Mouse (Mus musculus): ENCODE results near the gene Rsph4a. TPM values are rescaled to one million over a fixed set of nuclear protein-coding genes. Genes with fewer than 3 reads are reported as not detected.

Gene Rsph4a
- polyA plus RNA-seq (2012; rRNA removed) = 0.66 and 0.74 TPM in 2 replicates

DNA sequence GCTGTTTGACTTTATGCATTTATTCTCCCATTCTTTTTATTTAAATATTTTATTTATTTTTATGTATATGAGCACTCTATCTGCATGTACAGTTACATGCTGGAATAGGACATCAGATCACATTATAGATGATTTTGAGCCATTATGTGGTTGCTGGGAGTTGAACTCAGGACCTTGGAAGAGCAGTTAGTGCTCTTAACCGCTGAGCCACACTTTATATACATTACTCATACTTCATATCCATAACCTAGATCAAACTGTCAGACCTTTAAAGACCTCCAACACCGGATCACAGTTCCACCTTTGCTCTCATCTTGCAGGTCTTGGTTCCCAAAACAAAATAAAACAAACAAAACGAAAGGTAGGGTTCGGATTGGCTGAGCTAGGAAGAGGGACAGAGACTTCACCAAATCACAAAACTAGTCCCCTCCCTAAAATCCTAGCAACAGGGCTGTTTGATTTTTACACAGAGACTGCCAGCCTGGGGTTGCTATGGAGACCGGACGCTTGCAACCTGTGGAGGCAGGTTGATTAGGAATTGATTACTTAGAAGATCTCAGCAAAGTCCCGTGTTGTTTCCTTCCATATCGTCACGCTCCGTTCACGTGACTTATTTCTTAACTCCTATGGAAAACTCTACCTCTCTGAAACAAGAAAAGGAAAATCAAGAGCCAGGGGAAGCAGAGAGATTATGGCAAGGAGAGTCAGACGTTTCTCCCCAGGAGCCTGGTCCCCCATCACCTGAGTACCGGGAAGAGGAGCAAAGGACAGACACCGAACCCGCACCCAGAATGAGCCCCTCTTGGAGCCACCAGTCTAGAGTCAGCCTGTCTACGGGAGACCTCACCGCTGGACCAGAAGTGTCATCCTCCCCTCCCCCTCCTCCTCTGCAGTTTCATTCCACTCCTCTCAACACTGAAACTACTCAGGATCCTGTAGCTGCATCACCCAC is at the start of gene Rsph4a:
Gene Rsph4a, plus strand, starts transcription at position 582 of the 952 bp plus-strand sequence.

DNA sequence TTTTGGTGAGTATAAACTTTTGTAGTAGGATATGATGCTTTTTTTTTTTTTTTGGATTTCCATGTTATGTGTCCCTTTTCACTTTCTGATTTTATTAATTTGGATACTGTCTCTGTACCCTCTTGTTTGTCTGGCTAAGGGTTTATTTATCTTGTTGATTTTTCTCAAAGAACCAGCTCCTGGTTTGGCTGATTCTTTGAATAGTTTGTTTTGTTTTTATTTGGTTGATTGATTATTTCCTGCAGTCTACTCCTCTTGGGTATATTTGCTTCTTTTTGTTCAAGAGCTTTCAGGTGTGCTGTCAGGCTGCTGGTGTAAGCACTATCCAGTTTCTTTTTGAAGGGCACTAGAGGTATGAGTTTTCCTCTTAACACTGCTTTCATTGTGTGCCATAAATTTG is 47.5 kb upstream of the Rsph4a start, which contains the start of gene Sult3a1:
Gene Sult3a1, plus strand, starts transcription at position 301 of the 400 bp plus-strand sequence.

DNA sequence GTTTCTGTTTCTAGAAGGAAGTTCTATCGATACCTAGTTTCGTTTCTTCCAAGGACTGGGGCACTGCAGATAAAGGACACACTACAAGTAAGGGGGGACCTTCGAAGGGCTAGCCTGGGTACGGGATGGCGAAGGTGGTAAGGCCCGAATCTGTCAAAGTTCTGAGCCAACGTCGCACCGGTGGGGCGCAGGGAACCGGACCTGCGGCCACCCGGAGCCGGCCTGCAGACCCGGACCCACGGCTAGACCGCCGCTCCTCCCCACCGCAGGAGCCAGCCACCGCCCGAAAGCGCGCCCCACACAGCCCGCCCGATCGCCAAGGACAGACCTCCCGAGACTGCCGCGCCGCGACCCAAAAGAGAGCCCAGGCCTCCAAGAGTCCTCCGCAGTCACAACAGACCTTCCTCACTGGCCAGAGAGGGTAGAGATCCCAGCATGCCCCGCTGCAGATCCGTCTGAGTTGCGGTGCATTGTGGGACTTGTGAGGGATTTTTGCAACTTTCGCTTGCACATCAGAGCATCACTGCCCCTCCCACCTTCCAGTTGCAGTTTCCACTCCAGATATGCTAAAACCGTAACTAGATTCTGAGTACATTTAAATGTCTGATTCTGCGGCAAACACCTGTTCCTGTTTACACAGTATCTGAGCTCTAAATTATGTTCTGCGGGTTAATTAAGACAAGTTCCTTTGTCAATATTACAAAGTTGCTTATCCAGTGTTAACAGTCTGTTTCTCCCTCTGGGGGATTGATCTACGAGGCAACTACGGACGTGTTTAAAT is 46.1 kb downstream of the Rsph4a start, which contains the start of gene Zup1:
Gene Zup1, minus strand, starts transcription at position 467 of the 781 bp plus-strand sequence.

Other genes starting within 250 kb of the Rsph4a start
- not detected in 2 replicates for gene Sult3a2, start 118.4 kb upstream of the Rsph4a start, polyA plus RNA-seq (2012; rRNA removed)
- not detected in 2 replicates for gene Sult3a1, start 47.4 kb upstream of the Rsph4a start, polyA plus RNA-seq (2012; rRNA removed)
- 16.4 and 17.0 TPM in 2 replicates for gene Zup1, start 46.2 kb downstream of the Rsph4a start, polyA plus RNA-seq (2012; rRNA removed)
- 84.7 and 102 TPM in 2 replicates for gene Rwdd1, start 114.5 kb downstream of the Rsph4a start, polyA plus RNA-seq (2012; rRNA removed)
- gene Trappc3l, start 132.5 kb downstream of the Rsph4a start, polyA plus RNA-seq (2012; rRNA removed) = not detected in 2 replicates
- 0.01 TPM in 1 of 2 replicates, not detected in the other for gene Calhm4, start 139.2 kb downstream of the Rsph4a start, polyA plus RNA-seq (2012; rRNA removed)
- gene Calhm5, start 191.4 kb downstream of the Rsph4a start, polyA plus RNA-seq (2012; rRNA removed) = 0.18 and 0.34 TPM in 2 replicates
- gene Calhm6, start 222.9 kb downstream of the Rsph4a start, polyA plus RNA-seq (2012; rRNA removed) = 0.50 and 1.2 TPM in 2 replicates

All from central nervous system, embryonic 14 days (tissue).